Mouse (Mus musculus): ENCODE measurements at regions not wholly inside any gene's neighbourhood (a gene's known extent, or its start where the extent isn't known, plus 50 kb on each side); places are given as distances from the start of the nearest gene placed in this dataset.

DNA sequence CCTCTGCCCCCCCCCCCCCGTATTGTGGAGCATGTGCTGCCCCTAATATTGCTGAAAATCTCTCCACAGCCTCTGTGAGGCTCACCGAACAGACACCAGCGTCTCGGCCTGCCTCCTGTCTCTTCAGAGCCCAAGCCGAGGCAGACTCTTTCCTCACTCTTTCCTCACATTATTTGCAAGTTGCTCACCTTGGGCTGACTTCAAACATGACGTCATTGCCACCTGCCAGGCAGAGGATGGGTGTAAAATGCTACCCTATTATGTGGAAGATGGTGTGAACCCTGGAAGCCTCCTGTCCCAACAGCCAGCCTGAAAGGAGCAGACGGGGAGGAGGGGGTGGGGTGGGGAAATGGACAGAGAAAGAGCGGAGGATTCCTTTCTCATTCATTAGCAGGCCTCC, 259.3 kb downstream of the Sox11 start:
- TF ChIP-seq CTCF (conservative IDR thresholded peaks at IDR 0.05; ENCODE audit: low read length), result no peak
- TF ChIP-seq NANOG (IDR thresholded peaks at IDR 0.05; ENCODE audit: borderline replicate concordance, low read length), result peak; percentile 89

Measured in E14TG2a.4 (cell line).